Mouse (Mus musculus) midbrain, embryonic 12.5 days (tissue): ENCODE results near the gene Ddah2. TPM values are rescaled to one million over a fixed set of nuclear protein-coding genes. Genes with fewer than 3 reads are reported as not detected.

Experiments
- ATAC-seq: fragments of 200-750 bp; cut with Nextera tagmentation; 2 replicates; pipeline ENCODE4 v1.8.0; 2017; ENCODE audit warnings: low read depth, moderate TSS enrichment, moderate library complexity; ENCODE audit not compliant: low FRiP score
- H3K27ac ChIP-seq: fragments of 300-500 bp; sonication (generic); replicated peaks from 2 replicates; pipeline ENCODE4 v1.5.1; 2016; ENCODE audit warnings: mild to moderate bottlenecking
- H3K27me3 ChIP-seq: fragments of 300-500 bp; sonication (generic); 2 replicates; pipeline ENCODE4 v1.6.1; 2016; ENCODE audit warnings: mild to moderate bottlenecking
- H3K36me3 ChIP-seq: fragments of 300-500 bp; sonication (generic); 2 replicates; pipeline ENCODE4 v1.6.1; 2016
- H3K4me1 ChIP-seq: fragments of 300-500 bp; sonication (generic); 2 replicates; pipeline ENCODE4 v1.6.1; 2016
- H3K4me2 ChIP-seq: fragments of 300-500 bp; sonication (generic); replicated peaks from 2 replicates; pipeline ENCODE4 v1.6.1; 2016; ENCODE audit warnings: mild to moderate bottlenecking, moderate library complexity
- H3K4me3 ChIP-seq: fragments of 300-500 bp; sonication (generic); 2 replicates; pipeline ENCODE4 v1.5.1; 2016; ENCODE audit warnings: mild to moderate bottlenecking
- H3K9ac ChIP-seq: fragments of 300-500 bp; sonication (generic); replicated peaks from 2 replicates; pipeline ENCODE4 v1.6.1; 2016; ENCODE audit warnings: mild to moderate bottlenecking, moderate library complexity
- H3K9me3 ChIP-seq: fragments of 300-500 bp; sonication (generic); 2 replicates; pipeline ENCODE4 v1.6.1; 2016; ENCODE audit warnings: mild to moderate bottlenecking
- WGBS: fragments of 180-500 bp; shearing (Covaris S2); methylation state at CpG from one replicate; pipeline ENCODE4 v1.1.7; 2016; 5-methylcytosine and 5-hydroxymethylcytosine counted together
- polyA plus RNA-seq: library from polyadenylated mRNA; unstranded; fragments of >200 nt; fragmentation: Nextera tagmentation; extraction: Ambion mirVana; gene quantifications from 2 replicates; pipeline ENCODE4 v1.2.1, GENCODE M21; 2016

Gene Ddah2
- polyA plus RNA-seq, 1 experiment from 2014 or later, result 615 TPM

- H3K27ac ChIP-seq, result peak within 1 kb of the TSS; percentile 97
- H3K9ac ChIP-seq, result peak within 1 kb of the TSS; percentile 82
- H3K4me3 ChIP-seq, result peak within 1 kb of the TSS; percentile 68
- no peaks in the 10 kb centered on the region for H3K9me3 ChIP-seq
- ATAC-seq, result peak; percentile 98
- H3K4me1 ChIP-seq, result peaks cover 13% of the 10 kb centered on the region
- WGBS, result 4% methylated on average over 66 of the region's 67 CpGs
- H3K36me3 ChIP-seq, result peaks cover 23% of the 10 kb centered on the region
- H3K4me2 ChIP-seq, result peak within 1 kb of the TSS; percentile 59
- H3K27me3 ChIP-seq, result no peaks in the 10 kb centered on the region
Measured at GRCm38 (mm10) chr17:35088825-35089644, 30.2 kb downstream of the Ddah2 start, which contains the start of gene Abhd16a. Abhd16a (plus strand) TSS chr17:35089263.

GRCm38 (mm10) chr17:35090166-35090932 lies 31.5 kb downstream of the Ddah2 start:
- WGBS, result 74% methylated on average over 8 of the region's 8 CpGs
- peak overlapping the region; percentile 68 for H3K4me3 ChIP-seq
- H3K27ac ChIP-seq, result no peak overlapping the region
- H3K9ac ChIP-seq, result peak overlapping the region; percentile 82
- H3K4me1 ChIP-seq, result peaks cover 13% of the 10 kb centered on the region
- ATAC-seq, result no peak
- no peaks in the 10 kb centered on the region for H3K9me3 ChIP-seq
- H3K27me3 ChIP-seq, result no peaks in the 10 kb centered on the region
- H3K36me3 ChIP-seq, result peaks cover 33% of the 10 kb centered on the region
- H3K4me2 ChIP-seq, result peak overlapping the region; percentile 59

GRCm38 (mm10) chr17:35092403-35093198 lies 33.8 kb downstream of the Ddah2 start:
- H3K9ac ChIP-seq, result no peak overlapping the region
- no peak overlapping the region for H3K27ac ChIP-seq
- no peak for ATAC-seq
- H3K4me1 ChIP-seq, result peaks cover 13% of the 10 kb centered on the region
- no peak overlapping the region for H3K4me2 ChIP-seq
- H3K36me3 ChIP-seq, result peaks cover 54% of the 10 kb centered on the region
- WGBS, result 91% methylated on average over 14 of the region's 14 CpGs
- no peaks in the 10 kb centered on the region for H3K9me3 ChIP-seq
- H3K27me3 ChIP-seq, result no peaks in the 10 kb centered on the region
- H3K4me3 ChIP-seq, result no peak overlapping the region

GRCm38 (mm10) chr17:35094475-35095365 lies 35.9 kb downstream of the Ddah2 start:
- H3K4me1 ChIP-seq, result peaks cover 12% of the 10 kb centered on the region

GRCm38 (mm10) chr17:35096597-35096996 lies 37.8 kb downstream of the Ddah2 start:
- 0 out of 2 replicates have a peak overlapping the region, but pooled peaks have one; percentile 34 for H3K9ac ChIP-seq
- no peaks in the 10 kb centered on the region for H3K9me3 ChIP-seq
- no peak overlapping the region for H3K4me2 ChIP-seq
- no peak overlapping the region for H3K4me3 ChIP-seq
- no peak overlapping the region for H3K27ac ChIP-seq
- H3K4me1 ChIP-seq, result no peaks in the 10 kb centered on the region
- H3K27me3 ChIP-seq, result no peaks in the 10 kb centered on the region
- H3K36me3 ChIP-seq, result peaks cover 89% of the 10 kb centered on the region
- ATAC-seq, result no peak
- 87% methylated on average over 12 of the region's 12 CpGs for WGBS

More at GRCm38 (mm10) chr17:35094475-35095365, 35.9 kb downstream of the Ddah2 start:
- Histone ChIP-seq H3K4me3 (no peak overlapping the region), H3K27ac (no peak overlapping the region), H3K36me3 (peaks cover 75% of the 10 kb centered on the region), H3K27me3 (no peaks in the 10 kb centered on the region), H3K4me2 (no peak overlapping the region), H3K9me3 (no peaks in the 10 kb centered on the region), H3K9ac (no peak overlapping the region)
- ATAC-seq, result no peak
- 91% methylated on average over 15 of the region's 15 CpGs for WGBS

GRCm38 (mm10) chr17:35097164-35097655 lies 38.4 kb downstream of the Ddah2 start:
- Histone ChIP-seq H3K4me2 (no peak overlapping the region), H3K9ac (no peak overlapping the region), H3K4me1 (no peaks in the 10 kb centered on the region), H3K27ac (no peak overlapping the region), H3K9me3 (no peaks in the 10 kb centered on the region), H3K4me3 (no peak overlapping the region), H3K27me3 (no peaks in the 10 kb centered on the region), H3K36me3 (peaks cover 89% of the 10 kb centered on the region)
- ATAC-seq, result no peak
- 71% methylated on average over 12 of the region's 12 CpGs for WGBS

GRCm38 (mm10) chr17:35100196-35100765 lies 41.4 kb downstream of the Ddah2 start:
- no peak for ATAC-seq
- WGBS, result 83% methylated on average over 10 of the region's 10 CpGs
- Histone ChIP-seq H3K36me3 (peaks cover 84% of the 10 kb centered on the region), H3K27ac (no peak overlapping the region), H3K9ac (no peak overlapping the region), H3K9me3 (no peaks in the 10 kb centered on the region), H3K27me3 (no peaks in the 10 kb centered on the region), H3K4me3 (no peak overlapping the region), H3K4me2 (no peak overlapping the region), H3K4me1 (no peaks in the 10 kb centered on the region)

- no peak overlapping the region for H3K9ac ChIP-seq
Measured at GRCm38 (mm10) chr17:35101161-35101560, 42.3 kb downstream of the Ddah2 start.

GRCm38 (mm10) chr17:35102299-35102698 lies 43.5 kb downstream of the Ddah2 start:
- H3K27ac ChIP-seq, result no peak overlapping the region
- WGBS, result 80% methylated on average over 8 of the region's 8 CpGs
- H3K27me3 ChIP-seq, result no peaks in the 10 kb centered on the region
- no peak overlapping the region for H3K4me2 ChIP-seq
- H3K9ac ChIP-seq, result no peak overlapping the region
- peaks cover 10% of the 10 kb centered on the region for H3K4me1 ChIP-seq
- no peaks in the 10 kb centered on the region for H3K9me3 ChIP-seq
- H3K36me3 ChIP-seq, result peaks cover 66% of the 10 kb centered on the region
- no peak overlapping the region for H3K4me3 ChIP-seq
- no peak for ATAC-seq

More at GRCm38 (mm10) chr17:35101161-35101560, 42.3 kb downstream of the Ddah2 start:
- H3K4me2 ChIP-seq, result no peak overlapping the region
- no peak for ATAC-seq
- no peak overlapping the region for H3K27ac ChIP-seq
- no peaks in the 10 kb centered on the region for H3K9me3 ChIP-seq
- 92% methylated on average over 11 of the region's 11 CpGs for WGBS
- peaks cover 8% of the 10 kb centered on the region for H3K4me1 ChIP-seq
- peaks cover 77% of the 10 kb centered on the region for H3K36me3 ChIP-seq
- H3K27me3 ChIP-seq, result no peaks in the 10 kb centered on the region
- no peak overlapping the region for H3K4me3 ChIP-seq

GRCm38 (mm10) chr17:35103221-35103690 lies 44.4 kb downstream of the Ddah2 start:
- H3K4me3 ChIP-seq, result no peak overlapping the region
- H3K4me2 ChIP-seq, result no peak overlapping the region
- H3K36me3 ChIP-seq, result peaks cover 56% of the 10 kb centered on the region
- peaks cover 10% of the 10 kb centered on the region for H3K4me1 ChIP-seq
- H3K27ac ChIP-seq, result no peak overlapping the region
- H3K27me3 ChIP-seq, result no peaks in the 10 kb centered on the region
- no peak overlapping the region for H3K9ac ChIP-seq
- no peaks in the 10 kb centered on the region for H3K9me3 ChIP-seq
- 74% methylated on average over 6 of the region's 6 CpGs for WGBS
- ATAC-seq, result no peak
